Mouse (Mus musculus): ENCODE data around the gene Insig1.

Insig1 gene

DNA sequence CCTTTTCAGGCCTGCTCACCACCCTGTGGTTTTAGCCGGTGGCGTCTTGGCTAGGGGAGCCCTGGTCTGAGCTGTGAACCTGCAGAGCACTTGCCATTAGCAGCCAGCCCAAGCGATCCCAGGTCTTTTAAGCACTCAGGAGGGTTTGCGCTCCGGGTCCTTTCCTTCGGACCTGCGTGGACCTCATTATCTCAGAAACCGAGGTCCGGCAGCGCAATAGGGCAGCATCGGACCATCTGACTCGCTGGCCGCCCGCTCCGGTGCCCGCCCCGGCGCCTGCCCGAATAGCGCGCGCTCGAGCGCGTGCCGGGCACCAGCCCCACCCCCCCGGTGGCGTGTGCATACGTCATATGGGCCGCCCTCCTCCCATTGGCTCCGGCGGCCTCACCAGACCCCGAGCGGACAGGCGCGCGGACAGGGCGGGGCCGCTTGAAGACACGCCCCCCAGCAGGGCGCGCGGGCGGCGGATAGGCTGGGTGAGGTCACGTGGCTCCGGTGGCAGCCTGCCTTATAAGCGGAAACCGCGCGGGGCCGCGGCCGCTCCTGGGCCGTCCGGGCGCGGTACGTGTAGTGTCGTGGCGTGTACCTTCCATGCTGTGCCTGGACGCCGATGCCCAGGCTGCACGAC is at the start of gene Insig1:
Gene Insig1 (plus strand): TSS at position 536 of the 628 bp plus-strand sequence.
- peak; percentile 97 for DNase-seq (ENCODE audit: low spot score)

DNA sequence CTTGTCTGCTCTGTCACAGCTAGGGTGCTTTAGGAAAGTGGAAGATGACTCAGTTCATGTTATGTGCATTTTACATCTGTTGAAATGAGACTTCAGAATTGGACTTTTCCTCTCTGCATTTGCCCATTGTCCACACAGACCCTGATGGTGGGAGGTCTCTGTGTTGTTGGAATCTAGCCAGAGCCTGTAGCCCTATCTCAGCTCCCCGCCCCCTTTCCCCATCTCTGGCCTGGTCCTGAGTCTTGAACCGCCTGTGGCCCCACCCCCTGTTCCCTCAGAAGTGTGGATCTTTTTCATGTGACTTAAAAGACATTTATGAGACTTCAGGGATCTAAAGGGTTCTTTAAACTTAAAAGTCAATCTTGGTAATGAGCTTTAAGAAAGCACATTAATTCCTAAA is 47.7 kb upstream of the Insig1 start:
- DNase-seq (ENCODE audit: low spot score), result no peak

DNA sequence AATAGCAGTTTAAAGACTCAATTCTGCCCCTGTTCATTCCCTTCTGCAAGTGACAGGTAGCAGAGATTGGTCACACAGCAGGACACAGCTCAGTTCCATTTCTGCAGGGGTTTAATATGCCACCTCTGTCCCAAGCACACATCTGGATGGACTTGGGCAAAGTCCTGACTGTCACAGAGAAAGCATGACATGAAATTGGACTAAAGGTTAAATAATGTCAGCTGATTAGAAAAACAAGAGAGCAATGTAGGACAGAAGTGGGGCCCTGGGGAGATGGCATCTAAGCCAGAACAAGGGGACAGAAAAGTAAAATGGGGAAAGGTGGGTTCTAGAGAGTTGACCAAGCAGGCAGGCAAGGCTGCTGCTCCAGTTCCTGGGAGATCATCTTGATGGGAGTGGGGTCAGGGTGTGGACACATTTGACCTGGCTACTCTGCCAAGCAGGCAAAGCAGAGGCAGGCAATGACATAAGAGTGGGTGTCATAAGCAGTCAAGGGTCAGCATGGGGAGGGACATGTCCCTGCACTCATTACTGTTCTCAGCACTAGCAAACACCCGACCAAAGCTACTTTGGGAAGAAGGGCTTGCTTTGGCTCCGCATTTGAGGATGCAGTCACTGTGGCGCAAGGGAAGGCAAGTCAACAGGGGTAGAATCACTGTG is 39.5 kb upstream of the Insig1 start:
- DNase-seq (ENCODE audit: low spot score), result no peak

DNA sequence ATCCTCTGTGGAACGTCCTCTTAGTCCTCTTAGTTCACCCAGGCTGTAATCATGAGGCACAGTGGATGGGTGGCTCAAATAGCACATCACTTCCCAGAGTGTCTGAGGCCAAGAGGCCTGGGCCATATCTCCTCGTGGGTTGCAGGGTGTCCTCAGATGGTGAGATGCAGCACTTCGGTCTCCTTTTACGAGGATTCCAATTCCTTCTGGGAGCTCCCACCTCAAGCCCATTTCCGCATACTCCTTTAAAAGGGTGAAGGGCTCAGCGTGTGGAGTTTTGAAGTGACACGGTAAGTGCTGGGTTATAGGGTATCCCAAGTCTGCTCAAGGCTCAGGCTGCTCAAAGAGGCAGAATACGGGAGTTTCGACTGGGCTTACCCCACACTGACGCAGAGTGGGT is 38.3 kb upstream of the Insig1 start:
- DNase-seq (ENCODE audit: low spot score), result no peak

DNA sequence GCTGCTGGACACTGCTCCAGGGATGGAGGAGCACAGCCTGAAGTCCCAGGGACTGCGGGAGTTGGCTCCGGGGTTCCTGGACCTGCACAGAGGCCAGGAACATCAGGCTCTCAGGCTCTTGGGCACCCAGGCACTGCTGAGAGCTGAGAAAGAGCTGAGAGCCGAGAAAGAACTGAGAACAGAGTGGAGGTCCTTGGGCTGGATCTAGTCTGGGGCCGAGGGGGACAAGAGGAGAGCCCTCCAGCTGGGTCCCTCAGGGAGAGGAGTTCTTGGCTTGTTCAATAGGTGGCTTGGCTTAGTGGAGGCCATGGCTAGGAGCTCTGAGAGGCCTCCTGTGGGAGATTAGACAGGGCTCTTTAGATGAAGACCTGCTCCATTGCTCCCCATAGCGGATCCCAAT is 37.9 kb upstream of the Insig1 start:
- DNase-seq (ENCODE audit: low spot score), result no peak

DNA sequence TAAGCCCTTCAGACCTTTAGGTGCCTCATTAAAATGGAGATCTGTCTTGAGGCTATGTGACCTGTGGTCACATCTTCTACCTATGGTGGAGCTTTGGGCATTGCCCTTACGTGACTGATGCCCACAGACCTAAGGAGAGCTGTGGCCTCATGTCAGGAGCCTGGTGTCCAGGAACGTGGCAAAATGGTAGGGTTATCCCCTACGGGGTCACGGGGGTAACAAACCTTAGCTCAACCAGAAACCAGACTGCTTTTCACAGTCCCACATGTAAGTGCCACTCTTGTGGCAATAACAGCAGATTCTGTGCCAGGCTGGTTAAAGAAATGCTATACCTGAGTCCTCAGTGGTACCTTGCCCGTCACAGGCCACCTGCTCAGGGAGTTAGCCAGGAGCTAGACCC is 37.3 kb upstream of the Insig1 start:
- no peak for DNase-seq (ENCODE audit: low spot score)

DNA sequence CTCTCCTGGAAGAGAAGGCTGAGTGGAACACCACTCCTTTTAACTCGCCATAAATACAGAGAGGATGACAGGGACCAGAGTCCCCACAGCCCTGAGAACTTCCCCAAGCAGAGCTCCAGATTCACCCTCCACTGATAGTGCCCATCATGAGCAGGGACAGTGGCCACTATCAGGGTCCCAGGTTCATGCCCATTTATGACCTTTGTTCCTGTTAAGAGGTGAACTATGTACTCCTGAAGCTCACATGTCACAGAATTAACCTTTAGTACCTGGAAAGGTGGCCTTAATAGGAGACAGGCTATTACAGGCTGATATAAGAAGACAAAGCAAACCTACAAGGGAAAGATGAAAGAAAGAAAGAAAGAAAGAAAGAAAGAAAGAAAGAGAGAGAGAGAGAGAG is 35.2 kb upstream of the Insig1 start:
- DNase-seq (ENCODE audit: low spot score), result no peak

DNA sequence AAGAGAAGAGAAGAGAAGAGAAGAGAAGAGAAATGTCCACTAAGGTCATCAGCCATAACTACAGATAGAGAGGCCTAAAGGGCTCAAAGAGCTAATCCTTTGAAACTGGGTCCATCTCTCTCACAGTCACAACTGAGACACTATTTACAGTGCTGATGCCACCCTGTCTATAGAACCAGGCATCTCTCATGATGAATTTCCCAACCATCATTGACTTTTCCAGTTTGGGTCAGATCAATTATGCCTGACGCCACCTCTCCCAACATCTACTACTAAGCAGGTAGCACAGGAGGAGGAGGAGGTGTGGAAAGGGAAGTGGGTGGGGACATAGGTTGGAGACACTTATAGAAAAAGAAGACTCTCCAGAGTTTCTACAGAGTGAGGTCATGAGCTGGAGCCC is 34.6 kb upstream of the Insig1 start:
- no peak for DNase-seq (ENCODE audit: low spot score)

DNA sequence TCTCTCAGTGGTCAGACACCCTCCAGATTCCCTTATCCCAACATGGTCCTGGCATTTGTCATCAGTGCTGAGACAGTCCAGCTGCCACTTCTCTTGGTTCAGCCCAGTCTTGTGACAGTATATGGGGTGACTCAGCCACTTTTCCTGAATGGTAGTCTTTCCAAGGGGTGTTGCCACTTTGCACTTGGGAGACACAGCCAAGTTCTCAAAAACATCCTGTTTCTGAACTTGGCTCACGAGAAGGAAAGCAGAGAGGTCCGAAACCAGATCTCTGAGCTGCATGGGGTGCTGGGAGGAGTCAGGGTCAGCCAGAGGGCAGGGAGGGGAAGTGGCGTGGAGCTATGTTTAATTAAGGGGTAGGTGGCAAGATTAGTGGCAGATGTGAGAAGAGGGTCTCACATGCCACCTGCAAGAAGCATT is 34.0 kb upstream of the Insig1 start:
- DNase-seq (ENCODE audit: low spot score), result no peak

DNA sequence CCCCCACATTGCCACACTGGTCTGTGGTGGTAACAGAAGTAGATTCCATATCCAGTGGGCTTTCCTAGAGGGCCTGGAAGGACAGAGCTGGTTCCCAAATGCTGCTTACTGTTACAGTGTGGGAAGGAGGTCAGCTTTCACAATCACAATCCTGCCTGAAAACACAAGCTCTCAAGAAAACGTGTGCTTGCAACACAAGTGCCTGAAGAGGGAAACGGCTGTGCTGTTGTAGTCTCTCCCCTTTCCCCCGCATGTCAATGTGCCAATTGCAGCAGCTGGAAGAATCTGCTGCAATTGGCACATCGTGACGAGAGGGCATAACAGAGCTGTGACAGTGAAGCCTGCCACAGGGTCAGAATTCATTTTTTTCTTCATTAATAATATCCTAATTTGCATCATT is 33.5 kb upstream of the Insig1 start:
- DNase-seq (ENCODE audit: low spot score), result no peak

DNA sequence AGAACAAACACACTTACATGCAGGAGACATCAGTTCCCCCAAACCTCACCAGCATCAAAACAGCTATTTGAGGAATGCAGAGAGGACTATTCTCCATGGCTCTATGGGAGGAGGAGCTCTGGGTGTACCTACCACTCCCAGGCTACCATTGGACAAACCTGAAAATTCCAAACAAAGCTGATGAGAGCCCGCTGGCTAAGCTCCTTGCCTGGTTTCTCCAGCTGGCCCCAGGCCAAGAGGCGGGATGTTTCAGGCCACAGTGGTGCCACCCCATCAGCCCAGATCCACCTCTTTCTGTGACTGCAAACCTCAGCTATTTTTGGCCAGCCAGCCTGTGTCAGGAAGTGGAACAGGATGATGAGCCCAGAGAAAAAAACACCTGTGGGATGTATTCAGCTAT is 33.0 kb upstream of the Insig1 start:
- DNase-seq (ENCODE audit: low spot score), result peak; percentile 28

DNA sequence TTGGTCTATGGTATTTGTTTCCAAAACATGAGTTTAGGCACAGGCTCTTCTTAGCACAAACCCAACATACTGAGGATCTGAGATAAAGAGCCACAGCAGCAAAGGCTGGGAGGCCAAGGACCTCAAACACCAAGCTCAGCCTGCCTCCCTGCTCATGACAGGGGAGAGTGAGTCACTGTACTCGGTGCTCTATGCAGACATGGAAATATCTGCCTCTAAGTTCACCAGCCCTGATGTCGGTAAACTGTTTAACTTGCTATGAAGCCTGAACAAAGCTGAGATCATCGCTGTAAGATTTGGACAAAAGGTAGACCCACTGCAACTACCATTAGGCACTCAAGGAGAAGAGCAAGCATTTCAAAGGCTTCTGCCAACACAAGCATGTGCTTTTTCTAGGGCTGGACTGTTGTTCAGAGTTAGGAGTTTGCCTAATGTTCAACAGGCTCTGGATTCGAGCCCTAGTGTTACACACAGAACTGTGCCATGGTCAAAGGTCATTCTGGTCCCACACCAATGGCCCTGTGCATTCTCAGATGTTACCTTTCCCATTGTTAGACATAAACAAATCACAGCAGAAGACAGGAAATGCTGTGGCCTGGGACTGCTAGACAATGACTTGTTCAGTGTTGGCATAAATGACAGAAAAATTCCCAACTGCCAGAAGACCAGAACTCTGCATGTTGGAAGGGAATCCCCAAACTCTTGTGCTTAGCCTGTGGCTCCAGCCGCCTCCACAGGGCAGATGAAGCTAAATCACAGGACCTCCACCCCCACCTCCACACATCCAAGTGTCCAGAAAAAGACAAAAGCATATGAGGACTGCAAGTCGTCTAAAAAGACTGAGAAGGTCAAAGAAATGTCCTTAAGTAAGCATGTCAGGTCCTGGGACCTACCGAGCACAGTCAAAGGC is 31.2 kb upstream of the Insig1 start:
- DNase-seq (ENCODE audit: low spot score), result no peak

DNA sequence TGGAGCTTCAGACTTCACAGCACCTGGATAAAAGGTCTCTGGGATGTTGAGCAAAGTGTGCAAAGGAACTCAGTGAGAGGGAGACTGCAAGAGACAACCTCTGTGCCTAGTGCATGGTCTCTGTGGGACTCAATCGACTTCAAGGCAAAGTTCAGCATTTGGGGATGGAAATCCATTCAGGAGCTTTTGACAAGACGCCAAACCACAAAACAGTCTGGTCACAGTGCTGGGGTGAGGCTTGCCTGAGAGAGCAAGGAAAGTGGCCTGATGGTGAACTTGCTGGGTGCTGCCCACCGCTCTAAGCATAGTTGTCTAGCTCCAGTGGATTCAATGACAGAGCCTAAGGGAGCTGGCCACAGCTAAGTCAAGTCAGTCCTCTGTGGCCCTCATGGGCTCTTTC is 30.4 kb upstream of the Insig1 start:
- DNase-seq (ENCODE audit: low spot score), result no peak

DNA sequence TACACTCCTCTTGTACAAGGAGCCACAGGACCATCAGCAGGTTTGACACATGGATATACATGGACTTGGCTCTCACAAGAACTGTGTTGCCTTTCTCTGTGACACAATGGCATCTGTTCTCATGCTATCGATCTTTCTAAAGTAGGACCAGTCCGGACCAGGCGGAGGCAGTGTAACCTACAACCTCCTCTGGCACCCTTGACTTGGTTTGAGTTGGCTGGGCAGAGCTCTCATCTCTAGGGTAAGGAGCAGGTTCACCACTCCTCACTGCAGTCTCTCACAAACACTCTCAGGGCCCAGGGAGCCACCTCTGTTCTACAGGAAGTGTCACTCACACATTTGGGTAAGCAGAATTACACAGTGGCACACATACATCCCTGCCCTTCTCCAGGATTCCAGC is 29.1 kb upstream of the Insig1 start:
- no peak for DNase-seq (ENCODE audit: low spot score)

DNA sequence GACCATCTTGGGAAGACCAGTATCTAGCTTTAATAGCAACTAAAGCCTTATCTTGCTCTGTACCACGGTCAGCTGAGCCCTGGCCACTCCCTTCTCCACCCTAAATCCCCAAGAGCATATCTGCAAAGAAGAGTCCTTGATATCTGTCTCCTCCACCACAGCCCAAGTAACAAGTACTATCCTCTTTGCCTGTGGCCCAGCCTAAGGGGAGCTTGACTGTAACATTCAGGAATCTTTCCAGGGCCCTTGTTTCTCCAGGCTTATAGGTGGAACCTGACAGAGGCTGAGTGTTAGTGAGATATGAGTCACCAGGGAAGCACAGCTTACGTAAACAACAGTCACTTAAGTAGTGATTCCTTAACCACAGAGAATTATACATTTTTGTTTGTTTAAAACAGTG is 28.4 kb upstream of the Insig1 start:
- no peak for DNase-seq (ENCODE audit: low spot score)

DNA sequence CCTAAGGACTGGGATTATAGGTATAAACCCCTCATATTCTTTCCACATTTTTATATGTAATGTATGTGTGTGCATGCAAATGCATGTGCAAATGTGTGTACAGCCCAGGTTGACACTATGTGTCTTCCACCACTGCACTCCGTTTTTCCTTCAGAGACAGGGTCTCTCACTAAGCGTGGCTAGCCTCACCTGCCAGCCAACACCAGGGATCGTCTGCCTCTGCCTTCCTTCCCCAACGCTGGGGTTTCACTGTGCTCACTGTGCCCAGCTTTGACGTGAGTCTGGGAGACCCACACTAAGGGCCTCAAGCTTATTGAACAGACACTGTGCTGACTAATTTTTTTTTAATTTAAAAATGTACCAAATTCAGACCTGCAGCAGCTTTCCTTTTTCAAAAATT is 27.8 kb upstream of the Insig1 start:
- DNase-seq (ENCODE audit: low spot score), result no peak

DNA sequence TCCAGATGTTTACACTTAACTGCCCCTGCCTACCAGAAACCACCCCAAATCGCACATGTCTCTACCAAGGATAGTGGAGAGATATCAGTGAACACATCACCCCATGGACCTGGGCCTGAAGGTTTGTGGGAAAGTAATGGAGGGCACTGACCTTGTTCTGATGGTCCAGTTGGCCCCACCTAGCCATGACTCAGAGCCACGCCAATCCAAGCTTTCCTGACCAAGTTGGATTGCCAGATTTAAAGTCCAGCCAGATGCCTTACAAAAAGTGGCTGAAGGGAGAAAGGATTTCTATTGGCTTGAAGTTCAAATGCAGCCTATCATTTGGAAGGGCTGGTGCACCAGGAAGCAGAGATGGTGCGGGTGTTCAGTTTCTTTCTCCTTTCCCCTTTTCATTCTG is 24.2 kb upstream of the Insig1 start:
- DNase-seq (ENCODE audit: low spot score), result no peak

DNA sequence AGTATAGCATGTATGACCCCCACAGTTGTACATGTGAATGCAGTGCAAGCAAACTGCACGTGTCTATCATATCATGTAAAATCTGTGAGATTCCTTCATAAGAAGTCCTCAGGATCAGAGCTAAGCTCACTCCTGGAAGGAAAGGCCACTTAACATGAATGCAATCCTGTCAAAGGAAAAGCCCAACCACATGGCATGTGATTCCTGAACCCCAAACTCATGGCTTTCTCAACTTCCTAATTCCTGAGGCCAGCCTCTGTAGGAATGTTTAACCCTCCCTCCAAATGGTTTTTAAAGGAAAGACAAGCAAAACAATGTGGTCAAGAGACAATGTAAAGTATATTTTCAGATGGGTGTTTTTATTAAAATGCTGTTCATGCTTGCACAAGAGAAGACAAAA is 23.2 kb upstream of the Insig1 start:
- no peak for DNase-seq (ENCODE audit: low spot score)

DNA sequence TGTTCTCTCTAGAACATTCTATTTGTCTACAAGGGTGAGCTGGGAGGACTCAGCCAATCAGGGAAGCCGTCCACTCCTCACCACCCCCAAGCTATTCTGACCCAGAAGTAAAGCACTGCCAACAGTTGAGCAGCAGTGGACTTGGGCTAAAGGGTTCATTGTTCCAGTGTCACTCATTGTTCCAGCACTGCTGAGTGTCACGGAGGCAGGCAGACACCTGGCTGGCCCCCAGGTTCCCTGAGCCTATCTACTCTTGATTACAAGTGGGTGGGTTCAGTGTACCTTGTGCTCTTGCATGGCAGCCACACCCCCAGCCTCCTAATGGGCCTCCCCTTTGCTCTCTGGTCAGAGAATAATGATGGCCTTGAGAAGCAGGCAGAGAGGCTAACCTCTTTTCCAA is 15.7 kb upstream of the Insig1 start:
- DNase-seq (ENCODE audit: low spot score), result no peak

DNA sequence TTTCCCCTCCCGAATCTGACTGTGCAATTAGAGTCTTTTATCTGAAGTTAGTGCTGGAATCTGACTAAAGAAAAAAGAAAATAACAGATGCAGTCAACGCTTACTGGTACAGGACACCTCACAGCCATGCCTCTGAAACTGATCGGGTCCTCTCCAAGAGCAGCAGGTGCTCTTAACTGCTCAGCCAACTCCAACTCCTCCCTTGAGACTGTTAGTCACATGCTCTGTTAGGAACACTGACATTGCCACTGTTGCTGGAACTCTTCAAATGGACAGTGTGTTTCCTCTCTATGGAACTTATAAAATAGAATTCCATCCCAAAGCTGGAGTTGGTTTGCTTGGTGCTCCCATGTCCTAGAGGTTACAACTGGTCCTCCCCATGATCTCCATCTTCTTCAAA is 14.3 kb upstream of the Insig1 start:
- no peak for DNase-seq (ENCODE audit: low spot score)

DNA sequence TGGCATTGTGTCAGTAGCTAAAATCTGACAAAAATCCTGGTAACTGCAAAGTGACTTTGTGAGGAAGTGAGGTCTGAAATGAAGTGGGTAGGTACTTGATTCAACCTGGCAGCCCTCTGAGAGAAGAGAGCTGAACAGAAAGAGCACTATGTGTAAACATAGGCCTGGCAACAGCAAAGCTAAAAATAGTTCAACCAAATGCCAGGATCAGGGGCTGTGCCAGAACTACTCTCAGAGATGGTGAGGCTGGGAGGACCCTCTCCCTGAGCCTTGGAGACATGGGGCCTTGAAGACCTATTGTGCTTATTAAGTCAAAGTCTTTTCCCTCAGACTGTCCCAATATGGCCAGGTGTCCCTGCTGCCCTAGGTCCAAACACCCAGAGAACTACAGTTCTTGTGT is 10.7 kb upstream of the Insig1 start:
- DNase-seq (ENCODE audit: low spot score), result no peak

DNA sequence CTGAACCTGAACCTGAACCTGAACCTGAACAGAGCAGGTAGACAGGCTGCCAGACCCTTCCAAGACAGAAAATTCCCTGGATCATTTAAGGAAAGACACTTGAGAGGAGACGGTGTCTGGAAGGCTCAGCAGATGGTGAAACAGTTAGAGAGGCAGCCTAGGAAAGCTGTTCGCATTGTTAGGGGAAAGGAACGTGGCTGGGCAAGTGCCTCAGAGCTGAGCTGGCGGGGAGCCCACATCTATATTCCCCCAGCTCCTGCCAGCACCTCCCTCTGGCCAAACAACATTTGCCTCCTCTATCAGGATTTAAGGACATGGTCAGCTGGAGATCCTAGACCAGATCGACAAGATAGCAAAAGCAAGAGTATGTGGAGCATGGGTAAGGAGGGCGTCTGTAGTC is 10.2 kb upstream of the Insig1 start:
- no peak for DNase-seq (ENCODE audit: low spot score)

DNA sequence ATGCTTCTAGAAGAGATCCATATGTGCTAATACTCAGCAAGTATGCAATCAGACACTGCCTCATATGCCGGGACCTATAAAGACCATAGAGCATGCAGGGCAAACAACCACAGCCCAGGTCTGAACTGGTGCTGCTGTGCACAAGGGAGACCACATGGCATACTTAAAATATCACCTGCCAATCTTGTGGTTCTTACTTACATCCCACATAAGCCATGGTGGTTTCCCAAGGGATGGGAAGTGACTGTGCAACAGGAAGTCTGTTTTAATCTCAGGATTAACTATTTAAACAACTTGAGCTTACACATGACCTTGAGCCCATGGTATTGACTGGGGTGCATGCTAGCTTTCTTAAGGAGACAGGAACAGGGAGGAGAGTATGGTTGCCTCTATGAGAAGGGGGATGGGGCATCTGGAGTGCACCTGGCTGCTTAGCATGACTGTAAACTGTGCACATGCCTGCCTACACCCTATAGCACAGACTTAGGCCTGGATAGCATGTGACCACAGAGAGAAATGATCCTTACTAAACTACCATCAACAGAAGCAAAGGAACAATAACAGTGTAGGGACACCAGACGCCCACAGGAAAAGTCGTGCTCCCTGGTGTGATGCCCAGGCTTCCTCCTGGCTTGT is 7.1 kb upstream of the Insig1 start:
- no peak for DNase-seq (ENCODE audit: low spot score)
